Mouse (Mus musculus) skeletal muscle tissue, adult 2 months (tissue): ENCODE data around the gene 1190007I07Rik.
"Not testable (repeated sequence)": the region's sequence is repeated elsewhere in the genome, so short reads cannot be mapped to it uniquely, and the experiment has no call there.

ENCODE experiments used
- DNase-seq: peaks from one replicate; pipeline ENCODE4 v3.0.0-alpha.2; 2012; ENCODE audit warnings: low read depth, low spot score

The 1190007I07Rik gene

DNA sequence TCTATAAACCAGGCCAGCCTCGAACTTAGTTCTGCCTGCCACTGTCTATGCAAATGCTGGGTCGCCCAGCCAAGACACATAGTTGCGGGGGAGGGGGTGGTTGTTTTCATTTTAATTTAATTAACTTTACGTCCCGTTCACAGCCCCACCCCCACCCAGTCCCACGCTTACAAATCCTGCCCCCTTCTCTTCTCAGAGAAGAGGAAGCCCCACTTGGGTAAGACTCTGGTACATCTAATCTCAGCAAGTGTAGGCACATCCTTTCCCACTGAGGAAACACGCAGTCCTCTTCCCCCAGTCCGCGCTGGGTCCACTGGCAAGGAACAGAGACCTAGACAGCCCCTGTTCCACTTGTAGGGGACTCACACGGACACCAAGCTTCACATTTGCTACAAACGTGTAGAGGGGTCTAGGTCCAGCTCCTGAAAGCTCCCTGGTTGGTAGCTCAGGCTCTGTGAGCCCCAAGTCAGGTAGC, 6.1 kb upstream of the 1190007I07Rik start:
- DNase-seq = no peak

DNA sequence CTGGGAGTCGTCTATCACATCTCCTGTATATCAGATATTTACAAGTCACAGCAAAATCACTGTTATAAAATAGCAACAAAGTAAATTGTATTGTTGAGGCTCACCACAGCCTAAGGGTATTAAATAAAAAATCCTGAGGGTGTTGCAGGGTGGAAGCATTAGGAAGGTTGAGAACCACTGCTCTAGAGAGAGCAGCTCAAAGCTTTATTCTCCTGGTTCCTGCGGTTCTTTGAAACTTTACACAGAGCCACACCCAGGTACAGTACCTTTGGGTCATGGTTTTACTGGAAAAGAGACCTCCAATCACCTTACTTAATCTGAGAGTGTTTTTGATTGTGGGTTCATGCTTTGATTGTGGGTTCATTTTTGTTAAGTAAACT, 515 bp upstream of the 1190007I07Rik start:
- DNase-seq = not testable (repeated sequence)

DNA sequence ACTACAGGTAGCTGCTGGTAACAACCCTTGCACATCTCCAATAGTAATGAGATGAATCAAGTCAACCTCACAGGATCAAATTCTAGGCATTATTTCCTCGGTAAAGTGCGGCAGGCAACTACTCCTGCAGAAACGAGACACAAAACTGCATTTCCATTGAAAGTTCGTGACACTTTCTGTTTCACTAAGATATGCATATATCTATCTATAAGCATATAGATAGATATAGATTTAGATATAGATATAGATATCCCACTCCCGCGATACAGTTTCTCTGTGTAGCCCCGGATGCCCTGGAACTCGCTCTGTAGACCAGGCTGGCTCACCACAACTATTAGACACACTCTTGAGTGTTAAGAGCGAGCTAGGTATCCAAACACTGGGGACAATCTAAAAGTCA, 793 bp downstream of the 1190007I07Rik start:
- no peak for DNase-seq

DNA sequence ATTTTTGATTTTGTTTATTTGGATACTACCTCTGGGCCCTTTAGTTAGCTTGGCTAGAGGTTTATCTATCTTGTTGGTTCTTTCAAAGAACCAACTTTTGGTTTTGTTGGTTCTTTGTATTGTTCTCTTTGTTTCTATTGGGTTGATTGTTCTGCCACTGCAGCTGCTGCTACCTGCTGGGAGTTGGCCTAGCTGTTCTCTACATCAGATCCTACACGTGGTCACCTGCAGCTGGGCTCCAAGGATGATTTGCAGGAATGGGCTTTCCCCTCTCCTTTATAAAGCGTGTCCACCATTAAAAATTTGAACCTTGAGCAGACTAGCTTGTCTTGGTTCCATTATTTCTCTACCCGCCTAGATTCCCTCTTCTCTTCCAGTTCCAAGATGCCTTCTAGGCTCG, 28.6 kb downstream of the 1190007I07Rik start:
- not testable (repeated sequence) for DNase-seq

DNA sequence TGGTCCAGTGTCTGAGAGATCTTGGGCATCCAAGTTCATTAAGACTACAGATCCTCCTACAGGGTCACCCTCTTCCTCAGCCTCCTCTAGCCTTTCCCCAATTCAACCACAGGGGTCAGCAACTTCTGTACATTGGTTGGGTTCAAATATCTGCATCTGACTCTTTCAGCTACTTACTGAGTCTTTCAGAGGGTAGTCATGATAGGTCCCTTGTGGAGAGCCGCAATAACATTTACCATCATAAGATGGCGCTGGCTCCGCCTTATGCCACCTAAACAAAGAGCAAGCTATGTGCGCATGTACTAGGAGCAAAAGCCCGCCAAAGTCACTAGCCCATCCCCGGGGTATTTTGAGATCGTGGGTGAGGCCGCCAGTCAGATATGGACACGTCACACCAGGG, 33.4 kb downstream of the 1190007I07Rik start:
- DNase-seq = not testable (repeated sequence)

DNA sequence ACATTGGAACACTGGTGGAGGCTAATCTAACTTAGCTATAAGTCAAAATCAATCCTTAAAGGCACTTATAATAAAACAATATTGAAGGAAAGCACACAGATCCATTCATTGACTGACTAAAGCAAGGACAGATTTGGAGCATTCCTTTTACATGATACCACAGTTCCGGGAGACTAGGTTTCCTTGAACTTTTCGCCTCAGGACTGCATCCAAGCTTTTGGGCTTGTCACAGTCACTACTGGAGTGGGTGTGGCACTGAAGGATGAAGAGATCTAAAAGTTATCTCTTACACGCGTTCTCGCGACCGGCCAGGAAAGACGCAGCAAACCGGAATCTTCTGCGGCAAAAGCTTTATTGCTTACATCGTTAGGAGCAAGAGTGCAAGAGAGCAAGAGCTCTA, 51.9 kb downstream of the 1190007I07Rik start:
- DNase-seq = not testable (repeated sequence)
